Mouse (Mus musculus) spleen, adult 2 months (tissue): Measurements from ENCODE around the gene Rora.

ENCODE experiments used
- CTCF ChIP-seq: fragments of 200-500 bp; IDR thresholded peaks from 2 replicates; pipeline ENCODE4 v1.5.1; 2011; ENCODE audit warnings: mild to moderate bottlenecking, inconsistent platforms; ENCODE audit not compliant: insufficient read depth, insufficient read length, insufficient replicate concordance; ENCODE audit errors: extremely low read depth
- POLR2A ChIP-seq: fragments of 200-500 bp; IDR thresholded peaks from 2 replicates; pipeline ENCODE4 v1.6.1; 2011; ENCODE audit warnings: low read depth, low read length, inconsistent platforms

GRCm38 (mm10) chr9:68913191-68913697 is 259.7 kb downstream of the Rora start:
- no peak for TF ChIP-seq CTCF
- TF ChIP-seq POLR2A: no peak
